Mouse (Mus musculus): ENCODE measurements around the gene Acot8.

DNA sequence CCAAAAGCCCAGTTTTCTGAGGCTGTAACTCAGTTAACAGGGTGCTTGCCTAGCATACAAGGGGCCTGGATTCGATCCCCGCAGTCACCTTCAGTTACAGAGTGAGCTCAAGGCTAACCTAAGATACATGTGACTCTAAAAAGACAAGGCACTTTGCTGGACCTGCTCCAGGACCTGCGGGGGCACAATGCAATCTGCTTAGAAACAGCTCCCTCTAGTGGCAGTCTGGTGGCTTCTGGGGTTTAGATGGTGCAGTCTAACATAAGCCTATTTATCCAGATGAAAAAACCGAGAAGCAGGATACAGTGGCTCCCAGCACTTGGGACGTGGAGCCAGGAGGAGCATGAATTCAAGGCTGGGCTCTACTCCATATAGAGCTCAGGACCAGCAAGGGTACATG lies 10.4 kb downstream of the Acot8 start:
- no peak for TF ChIP-seq POLR2A (IDR thresholded peaks at IDR 0.05; ENCODE audit: control insufficient read depth in 1 of 2, insufficient read depth in 1 of 2, low read depth in 1 of 2, low read length in 2 of 2, poor library complexity in 1 of 2)
- TF ChIP-seq TBP (IDR thresholded peaks at IDR 0.05; ENCODE audit: low read depth, low read length) = no peak

All from MEL (cell line).